Mouse (Mus musculus) forebrain, embryonic 14.5 days (tissue): ENCODE measurements at regions not wholly inside any gene's neighbourhood (a gene's known extent, or its start where the extent isn't known, plus 50 kb on each side); places are given as distances from the start of the nearest gene placed in this dataset.

Source experiments
- ATAC-seq: fragments of 200-750 bp; cut with Nextera tagmentation; 2 replicates; pipeline ENCODE4 v1.8.0; 2017; ENCODE audit warnings: mild to moderate bottlenecking, moderate library complexity
- DNase-seq: peaks from one replicate; pipeline ENCODE4 v3.0.0-alpha.2; 2015; ENCODE audit warnings: low spot score
- H3K27ac ChIP-seq: fragments of 300-500 bp; sonication (generic); 2 replicates; pipeline ENCODE4 v1.5.1; 2014; ENCODE audit warnings: low read depth, mild to moderate bottlenecking, control low read depth, low read length, moderate library complexity
- H3K27me3 ChIP-seq: fragments of 300-500 bp; sonication (generic); replicated peaks from 2 replicates; pipeline ENCODE4 v1.6.1; 2014; ENCODE audit warnings: low read length, control low read depth, mixed read lengths; ENCODE audit not compliant: control insufficient read depth, insufficient read depth
- H3K36me3 ChIP-seq: fragments of 300-500 bp; sonication (generic); 2 replicates; pipeline ENCODE4 v1.6.1; 2014; ENCODE audit warnings: low read length, control low read depth; ENCODE audit not compliant: control insufficient read depth, insufficient read depth
- H3K4me1 ChIP-seq: fragments of 300-500 bp; sonication (generic); 2 replicates; pipeline ENCODE4 v1.6.1; 2014; ENCODE audit warnings: antibody characterized with exemption, low read length, control low read depth; ENCODE audit not compliant: control insufficient read depth, insufficient read depth
- H3K4me2 ChIP-seq: fragments of 300-500 bp; sonication (generic); 2 replicates; pipeline ENCODE4 v1.6.1; 2014; ENCODE audit warnings: mild to moderate bottlenecking, control low read depth, low read length
- H3K4me3 ChIP-seq: fragments of 300-500 bp; sonication (generic); 2 replicates; pipeline ENCODE4 v1.5.1; 2014; ENCODE audit warnings: low read depth, low read length, control low read depth
- H3K9ac ChIP-seq: fragments of 300-500 bp; sonication (generic); 2 replicates; pipeline ENCODE4 v1.6.1; 2014; ENCODE audit warnings: mild to moderate bottlenecking, low read length, control low read depth, moderate library complexity
- H3K9me3 ChIP-seq: fragments of 300-500 bp; sonication (generic); replicated peaks from 2 replicates; pipeline ENCODE4 v1.6.1; 2016; ENCODE audit warnings: low read length, control low read depth, mixed read lengths; ENCODE audit not compliant: control insufficient read depth
- WGBS: fragments of 180-500 bp; shearing (Covaris S2); extraction: QIAGEN DNeasy Blood & Tissue Kit; methylation state at CpG from one replicate; pipeline ENCODE4 v1.1.7; 2014; 5-methylcytosine and 5-hydroxymethylcytosine counted together

- ATAC-seq = no peak
- no peak overlapping the region for H3K4me2 ChIP-seq
- no peak overlapping the region for H3K27ac ChIP-seq
- peak; percentile 38 for DNase-seq
- WGBS = 71% methylated on average over 2 of the region's 2 CpGs
- H3K4me3 ChIP-seq = no peak overlapping the region
- no peaks in the 10 kb centered on the region for H3K36me3 ChIP-seq
- no peaks in the 10 kb centered on the region for H3K27me3 ChIP-seq
- H3K9ac ChIP-seq = no peak overlapping the region
- no peaks in the 10 kb centered on the region for H3K4me1 ChIP-seq
- H3K9me3 ChIP-seq = no peaks in the 10 kb centered on the region
Observed at GRCm38 (mm10) chr14:29784506-29784905, 62.8 kb upstream of the Cacna2d3 start.

DNA sequence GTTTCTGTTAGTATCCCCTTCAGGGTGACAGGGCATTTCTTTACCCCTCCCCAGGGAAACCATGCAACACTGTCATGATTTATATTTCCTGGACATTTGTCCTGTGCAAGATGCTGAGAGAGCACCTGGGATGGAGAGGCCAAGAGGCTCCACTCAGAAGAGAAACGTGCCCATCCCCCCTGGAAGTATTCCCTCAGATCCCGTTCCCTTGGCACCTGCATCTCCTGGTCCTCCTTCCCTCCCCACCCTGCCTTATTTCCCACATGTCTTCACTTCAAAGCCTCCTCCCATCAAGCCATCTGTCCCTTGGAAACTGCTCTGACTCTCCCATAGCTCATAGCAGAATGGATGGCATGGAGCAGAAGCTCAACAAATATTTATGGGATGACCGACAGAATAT, 64.8 kb upstream of the Cacna2d3 start:
- Histone ChIP-seq H3K9ac (no peak overlapping the region), H3K4me3 (no peak overlapping the region), H3K27me3 (no peaks in the 10 kb centered on the region), H3K27ac (no peak overlapping the region), H3K9me3 (no peaks in the 10 kb centered on the region), H3K36me3 (no peaks in the 10 kb centered on the region), H3K4me2 (no peak overlapping the region), H3K4me1 (no peaks in the 10 kb centered on the region)
- DNase-seq = no peak
- ATAC-seq = no peak
- WGBS = 86% methylated on average over 3 of the region's 3 CpGs

DNA sequence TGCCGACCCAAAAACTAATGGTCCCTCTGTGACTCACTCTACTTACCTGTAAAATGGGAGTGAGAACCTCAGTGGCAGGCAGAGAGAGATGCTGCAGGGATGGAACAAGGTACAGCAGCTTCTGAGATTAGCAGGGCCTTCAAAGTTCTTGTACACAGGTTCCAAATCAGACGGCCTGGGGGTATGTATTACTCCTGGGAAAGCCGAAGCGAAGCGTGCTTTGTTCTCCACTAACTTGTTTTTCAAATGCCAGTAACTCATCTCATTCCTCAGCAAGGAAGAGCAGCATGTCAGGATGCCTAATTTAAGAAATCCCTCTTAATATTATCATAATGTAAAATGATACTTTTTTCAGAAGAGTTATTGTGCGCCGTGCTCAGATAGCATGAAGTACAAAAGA, 66.1 kb upstream of the Cacna2d3 start:
- WGBS = 77% methylated on average over 7 of the region's 7 CpGs
- no peak for ATAC-seq

DNA sequence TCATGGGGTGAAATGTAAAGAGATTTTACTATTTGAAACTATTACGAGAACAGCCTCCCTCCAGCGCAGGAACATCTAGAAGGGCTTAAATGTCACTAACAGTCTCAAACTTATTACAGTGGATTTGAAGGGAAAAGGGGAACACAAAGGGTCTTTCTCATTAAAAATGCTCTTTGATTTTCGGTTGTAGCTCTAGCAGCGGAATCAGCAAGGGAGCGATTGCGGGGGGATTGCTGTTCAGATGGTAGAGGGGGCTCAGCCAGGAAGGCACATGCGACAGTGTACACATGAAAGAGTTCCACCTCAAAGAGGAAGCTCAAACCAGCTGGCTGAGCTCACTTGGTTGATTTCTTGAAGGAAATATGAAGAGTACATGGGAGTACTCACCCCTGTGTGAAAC, 66.7 kb upstream of the Cacna2d3 start:
- H3K4me2 ChIP-seq = no peak overlapping the region
- H3K4me1 ChIP-seq = no peaks in the 10 kb centered on the region
- H3K4me3 ChIP-seq = no peak overlapping the region
- 78% methylated on average over 7 of the region's 7 CpGs for WGBS
- no peaks in the 10 kb centered on the region for H3K36me3 ChIP-seq
- no peak overlapping the region for H3K9ac ChIP-seq
- ATAC-seq (no peak), DNase-seq (no peak)
- H3K27me3 ChIP-seq = no peaks in the 10 kb centered on the region
- H3K27ac ChIP-seq = no peak overlapping the region
- no peaks in the 10 kb centered on the region for H3K9me3 ChIP-seq

More for the DNA sequence above, 66.1 kb upstream of the Cacna2d3 start:
- H3K4me2 ChIP-seq = no peak overlapping the region
- H3K4me1 ChIP-seq = no peaks in the 10 kb centered on the region
- DNase-seq = no peak
- no peaks in the 10 kb centered on the region for H3K36me3 ChIP-seq
- no peaks in the 10 kb centered on the region for H3K27me3 ChIP-seq
- H3K4me3 ChIP-seq = no peak overlapping the region
- H3K9ac ChIP-seq = no peak overlapping the region
- H3K9me3 ChIP-seq = no peaks in the 10 kb centered on the region
- no peak overlapping the region for H3K27ac ChIP-seq

DNA sequence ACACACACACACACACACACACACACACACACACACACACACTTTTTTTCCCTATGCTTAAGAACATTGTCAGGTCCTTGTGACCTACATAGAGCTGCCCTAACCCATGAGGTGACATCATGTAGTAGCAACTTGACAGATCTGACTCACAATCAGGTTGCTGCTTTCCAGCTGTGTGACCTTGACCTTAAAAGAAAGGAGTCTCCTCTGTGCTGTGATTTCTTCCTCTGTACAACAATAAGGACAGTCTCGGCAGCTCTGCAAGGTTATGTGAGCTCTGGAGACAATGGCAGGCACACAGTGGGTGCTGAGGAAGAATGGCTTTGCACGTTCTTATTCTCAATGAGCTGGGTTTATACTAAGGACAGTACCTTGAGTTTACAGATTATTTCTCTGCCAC, 73.7 kb upstream of the Cacna2d3 start:
- DNase-seq (no peak), ATAC-seq (no peak)
- Histone ChIP-seq H3K9ac (no peak overlapping the region), H3K4me2 (no peak overlapping the region), H3K4me1 (no peaks in the 10 kb centered on the region), H3K9me3 (no peaks in the 10 kb centered on the region), H3K27ac (no peak overlapping the region), H3K27me3 (no peaks in the 10 kb centered on the region), H3K4me3 (no peak overlapping the region), H3K36me3 (no peaks in the 10 kb centered on the region)
- 29% methylated on average over 2 of the region's 2 CpGs for WGBS

- Histone ChIP-seq H3K4me3 (no peak overlapping the region), H3K27ac (no peak overlapping the region), H3K9me3 (no peaks in the 10 kb centered on the region), H3K27me3 (no peaks in the 10 kb centered on the region), H3K4me2 (no peak overlapping the region), H3K4me1 (no peaks in the 10 kb centered on the region), H3K9ac (no peak overlapping the region), H3K36me3 (no peaks in the 10 kb centered on the region)
- no peak for ATAC-seq
- 79% methylated on average over 7 of the region's 7 CpGs for WGBS
- DNase-seq = no peak
Observed at GRCm38 (mm10) chr14:29796396-29796795, 74.7 kb upstream of the Cacna2d3 start.

DNA sequence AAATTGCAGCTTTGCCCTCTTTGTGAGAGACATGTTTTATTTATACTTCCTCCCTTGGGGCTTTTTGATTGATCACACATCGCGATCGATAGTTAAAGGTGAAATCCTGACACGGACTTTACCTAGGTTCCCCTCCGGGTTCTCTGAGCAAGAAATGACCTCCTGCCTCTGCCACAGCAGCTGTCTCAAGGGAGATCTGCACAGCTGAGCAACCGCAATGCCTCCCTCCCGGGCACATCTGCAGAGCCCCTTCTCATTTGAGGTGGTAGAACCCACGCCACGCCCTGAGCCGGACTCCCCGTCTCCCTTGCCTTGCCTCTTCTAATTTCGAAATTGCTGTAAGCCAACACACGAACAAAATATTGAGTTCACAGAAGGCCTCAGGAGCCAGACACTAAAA, 78.2 kb upstream of the Cacna2d3 start:
- no peak overlapping the region for H3K4me3 ChIP-seq
- no peaks in the 10 kb centered on the region for H3K36me3 ChIP-seq
- no peaks in the 10 kb centered on the region for H3K9me3 ChIP-seq
- DNase-seq = peak; percentile 22
- no peak overlapping the region for H3K27ac ChIP-seq
- no peaks in the 10 kb centered on the region for H3K27me3 ChIP-seq
- no peak overlapping the region for H3K9ac ChIP-seq
- H3K4me1 ChIP-seq = no peaks in the 10 kb centered on the region
- ATAC-seq = no peak
- no peak overlapping the region for H3K4me2 ChIP-seq
- WGBS = 83% methylated on average over 13 of the region's 13 CpGs

DNA sequence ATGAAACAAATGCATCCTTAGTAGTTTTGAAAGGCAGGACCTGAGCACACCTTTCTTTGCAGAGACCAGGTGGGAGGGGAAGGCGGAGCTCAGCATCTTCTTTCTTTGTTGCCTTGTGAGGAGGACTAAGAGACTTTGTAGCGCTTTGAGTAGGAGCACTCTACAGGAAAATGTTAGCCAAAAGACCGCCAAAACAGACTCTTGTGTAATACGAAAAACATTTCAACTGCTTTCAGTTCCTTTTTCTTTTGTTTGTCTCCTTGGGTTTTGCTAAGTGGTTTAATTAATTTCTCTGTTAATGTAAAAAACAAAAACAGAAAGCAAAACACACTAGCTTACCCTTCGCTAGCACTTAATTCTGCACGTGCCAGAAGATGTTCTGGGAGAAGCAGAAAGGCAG, 83.6 kb upstream of the Cacna2d3 start:
- Histone ChIP-seq H3K4me2 (no peak overlapping the region), H3K4me3 (no peak overlapping the region), H3K36me3 (no peaks in the 10 kb centered on the region), H3K4me1 (no peaks in the 10 kb centered on the region), H3K27me3 (no peaks in the 10 kb centered on the region), H3K27ac (no peak overlapping the region), H3K9me3 (no peaks in the 10 kb centered on the region), H3K9ac (no peak overlapping the region)
- DNase-seq (no peak), ATAC-seq (no peak)
- WGBS = 79% methylated on average over 6 of the region's 6 CpGs

GRCm38 (mm10) chr14:29807881-29808280, 86.2 kb upstream of the Cacna2d3 start:
- no peak for ATAC-seq
- Histone ChIP-seq H3K4me1 (no peaks in the 10 kb centered on the region), H3K9ac (no peak overlapping the region), H3K4me3 (no peak overlapping the region), H3K9me3 (no peaks in the 10 kb centered on the region), H3K4me2 (peak overlapping the region; percentile 30; the same call in 1 of the 2 replicates), H3K27ac (no peak overlapping the region), H3K27me3 (no peaks in the 10 kb centered on the region), H3K36me3 (no peaks in the 10 kb centered on the region)
- WGBS = 18% methylated on average over 9 of the region's 9 CpGs
- DNase-seq = peak; percentile 54

- Histone ChIP-seq H3K9ac (no peak overlapping the region), H3K9me3 (no peaks in the 10 kb centered on the region), H3K27ac (no peak overlapping the region), H3K4me2 (no peak overlapping the region), H3K27me3 (no peaks in the 10 kb centered on the region), H3K4me3 (no peak overlapping the region), H3K36me3 (no peaks in the 10 kb centered on the region), H3K4me1 (no peaks in the 10 kb centered on the region)
- DNase-seq = no peak
- no peak for ATAC-seq
- 87% methylated on average over 4 of the region's 4 CpGs for WGBS
Observed at GRCm38 (mm10) chr14:29814626-29815025, 93.0 kb upstream of the Cacna2d3 start.
